Mouse (Mus musculus): ENCODE data around the gene Rbfox1. TPM values are rescaled to one million over a fixed set of nuclear protein-coding genes. Genes with fewer than 3 reads are reported as not detected.

The Rbfox1 gene
- polyA plus RNA-seq, 1 experiment, result not detected

GRCm38 (mm10) chr16:7075749-7076148 is 1190.6 kb downstream of the Rbfox1 start:
- WGBS, result 66% methylated on average over 6 of the region's 6 CpGs
- Histone ChIP-seq H3K27ac (ENCODE audit: insufficient read depth, low read depth, low read length) (no peak overlapping the region), H3K4me1 (ENCODE audit: control insufficient read depth, insufficient read depth, low read length) (no peaks in the 10 kb centered on the region)

GRCm38 (mm10) chr16:7076305-7076704 is 1191.2 kb downstream of the Rbfox1 start:
- TF ChIP-seq POLR2A (IDR thresholded peaks at IDR 0.05; ENCODE audit: insufficient read depth, low read depth, low read length) (no peak), CTCF (IDR thresholded peaks at IDR 0.05; ENCODE audit: insufficient read depth, low read depth, low read length) (no peak)
- Histone ChIP-seq H3K27ac (ENCODE audit: insufficient read depth, low read depth, low read length) (no peak overlapping the region), H3K4me1 (ENCODE audit: control insufficient read depth, insufficient read depth, low read length) (0 out of 2 replicates have a peak, but pooled peaks cover 4% of the 10 kb centered on the region), H3K4me3 (ENCODE audit: insufficient read depth, low read depth, low read length) (no peak overlapping the region)
- WGBS, result 100% methylated on average over 1 of the region's 1 CpGs

More at GRCm38 (mm10) chr16:7075749-7076148, 1190.6 kb downstream of the Rbfox1 start:
- TF ChIP-seq POLR2A (IDR thresholded peaks at IDR 0.05; ENCODE audit: insufficient read depth, low read depth, low read length), result no peak
- no peak for TF ChIP-seq CTCF (IDR thresholded peaks at IDR 0.05; ENCODE audit: insufficient read depth, low read depth, low read length)
- H3K4me3 ChIP-seq (ENCODE audit: insufficient read depth, low read depth, low read length), result no peak overlapping the region

- Histone ChIP-seq H3K4me3 (ENCODE audit: insufficient read depth, low read depth, low read length) (no peak overlapping the region), H3K27ac (ENCODE audit: insufficient read depth, low read depth, low read length) (no peak overlapping the region), H3K4me1 (ENCODE audit: control insufficient read depth, insufficient read depth, low read length) (0 out of 2 replicates have a peak, but pooled peaks cover 5% of the 10 kb centered on the region)
- 93% methylated on average over 3 of the region's 3 CpGs for WGBS
- TF ChIP-seq CTCF (IDR thresholded peaks at IDR 0.05; ENCODE audit: insufficient read depth, low read depth, low read length), result no peak
Measured at GRCm38 (mm10) chr16:7076707-7077106, 1191.6 kb downstream of the Rbfox1 start.

- no peak overlapping the region for H3K4me3 ChIP-seq (ENCODE audit: insufficient read depth, low read depth, low read length)
- 54% methylated on average over 3 of the region's 3 CpGs for WGBS
- H3K4me1 ChIP-seq (ENCODE audit: control insufficient read depth, insufficient read depth, low read length), result 0 out of 2 replicates have a peak, but pooled peaks cover 5% of the 10 kb centered on the region
- no peak for TF ChIP-seq POLR2A (IDR thresholded peaks at IDR 0.05; ENCODE audit: insufficient read depth, low read depth, low read length)
- TF ChIP-seq CTCF (IDR thresholded peaks at IDR 0.05; ENCODE audit: insufficient read depth, low read depth, low read length), result no peak
- H3K27ac ChIP-seq (ENCODE audit: insufficient read depth, low read depth, low read length), result no peak overlapping the region
Measured at GRCm38 (mm10) chr16:7081074-7081568, 1196.0 kb downstream of the Rbfox1 start.

GRCm38 (mm10) chr16:7081684-7082255 is 1196.6 kb downstream of the Rbfox1 start:
- Histone ChIP-seq H3K4me1 (ENCODE audit: control insufficient read depth, insufficient read depth, low read length) (0 out of 2 replicates have a peak, but pooled peaks cover 5% of the 10 kb centered on the region), H3K27ac (ENCODE audit: insufficient read depth, low read depth, low read length) (no peak overlapping the region), H3K4me3 (ENCODE audit: insufficient read depth, low read depth, low read length) (no peak overlapping the region)
- WGBS, result 91% methylated on average over 5 of the region's 5 CpGs
- TF ChIP-seq POLR2A (IDR thresholded peaks at IDR 0.05; ENCODE audit: insufficient read depth, low read depth, low read length) (no peak), CTCF (IDR thresholded peaks at IDR 0.05; ENCODE audit: insufficient read depth, low read depth, low read length) (no peak)

- H3K27ac ChIP-seq (ENCODE audit: insufficient read depth, low read depth, low read length), result no peak overlapping the region
Measured at GRCm38 (mm10) chr16:7083937-7084336, 1198.8 kb downstream of the Rbfox1 start.

GRCm38 (mm10) chr16:7088601-7089430 is 1203.7 kb downstream of the Rbfox1 start:
- Histone ChIP-seq H3K4me3 (ENCODE audit: insufficient read depth, low read depth, low read length) (no peak overlapping the region), H3K4me1 (ENCODE audit: control insufficient read depth, insufficient read depth, low read length) (no peaks in the 10 kb centered on the region; the same call in 1 of the 2 replicates), H3K27ac (ENCODE audit: insufficient read depth, low read depth, low read length) (no peak overlapping the region)
- TF ChIP-seq CTCF (IDR thresholded peaks at IDR 0.05; ENCODE audit: insufficient read depth, low read depth, low read length), result no peak
- no peak for TF ChIP-seq POLR2A (IDR thresholded peaks at IDR 0.05; ENCODE audit: insufficient read depth, low read depth, low read length)
- WGBS, result 70% methylated on average over 10 of the region's 10 CpGs

More at GRCm38 (mm10) chr16:7083937-7084336, 1198.8 kb downstream of the Rbfox1 start:
- TF ChIP-seq CTCF (IDR thresholded peaks at IDR 0.05; ENCODE audit: insufficient read depth, low read depth, low read length), result no peak
- TF ChIP-seq POLR2A (IDR thresholded peaks at IDR 0.05; ENCODE audit: insufficient read depth, low read depth, low read length), result no peak
- peaks cover 5% of the 10 kb centered on the region; the same call in 1 of the 2 replicates for H3K4me1 ChIP-seq (ENCODE audit: control insufficient read depth, insufficient read depth, low read length)
- H3K4me3 ChIP-seq (ENCODE audit: insufficient read depth, low read depth, low read length), result no peak overlapping the region
- WGBS, result 95% methylated on average over 2 of the region's 2 CpGs

GRCm38 (mm10) chr16:7089475-7089874 is 1204.3 kb downstream of the Rbfox1 start:
- TF ChIP-seq CTCF (IDR thresholded peaks at IDR 0.05; ENCODE audit: insufficient read depth, low read depth, low read length) (no peak), POLR2A (IDR thresholded peaks at IDR 0.05; ENCODE audit: insufficient read depth, low read depth, low read length) (no peak)
- H3K27ac ChIP-seq (ENCODE audit: insufficient read depth, low read depth, low read length), result no peak overlapping the region
- no peak overlapping the region for H3K4me3 ChIP-seq (ENCODE audit: insufficient read depth, low read depth, low read length)
- 84% methylated on average over 1 of the region's 1 CpGs for WGBS
- no peaks in the 10 kb centered on the region; the same call in 1 of the 2 replicates for H3K4me1 ChIP-seq (ENCODE audit: control insufficient read depth, insufficient read depth, low read length)

- no peak overlapping the region for H3K4me3 ChIP-seq (ENCODE audit: insufficient read depth, low read depth, low read length)
- TF ChIP-seq POLR2A (IDR thresholded peaks at IDR 0.05; ENCODE audit: insufficient read depth, low read depth, low read length) (no peak), CTCF (IDR thresholded peaks at IDR 0.05; ENCODE audit: insufficient read depth, low read depth, low read length) (no peak)
- H3K27ac ChIP-seq (ENCODE audit: insufficient read depth, low read depth, low read length), result no peak overlapping the region
- H3K4me1 ChIP-seq (ENCODE audit: control insufficient read depth, insufficient read depth, low read length), result no peaks in the 10 kb centered on the region; the same call in 1 of the 2 replicates
- 82% methylated on average over 6 of the region's 6 CpGs for WGBS
Measured at GRCm38 (mm10) chr16:7090205-7090604, 1205.0 kb downstream of the Rbfox1 start.

Data from olfactory bulb, adult 2 months (tissue).